Mouse (Mus musculus) c-Kit-negative CD71-positive TER-119-positive erythroid progenitor cells, embryonic 14.5 days (primary cell): ENCODE measurements around the gene Gm43518.

Source experiments
- DNase-seq: peaks from one replicate; pipeline ENCODE4 v3.0.0-alpha.2; 2013; ENCODE audit warnings: low read depth, low spot score

Gm43518 gene

DNA sequence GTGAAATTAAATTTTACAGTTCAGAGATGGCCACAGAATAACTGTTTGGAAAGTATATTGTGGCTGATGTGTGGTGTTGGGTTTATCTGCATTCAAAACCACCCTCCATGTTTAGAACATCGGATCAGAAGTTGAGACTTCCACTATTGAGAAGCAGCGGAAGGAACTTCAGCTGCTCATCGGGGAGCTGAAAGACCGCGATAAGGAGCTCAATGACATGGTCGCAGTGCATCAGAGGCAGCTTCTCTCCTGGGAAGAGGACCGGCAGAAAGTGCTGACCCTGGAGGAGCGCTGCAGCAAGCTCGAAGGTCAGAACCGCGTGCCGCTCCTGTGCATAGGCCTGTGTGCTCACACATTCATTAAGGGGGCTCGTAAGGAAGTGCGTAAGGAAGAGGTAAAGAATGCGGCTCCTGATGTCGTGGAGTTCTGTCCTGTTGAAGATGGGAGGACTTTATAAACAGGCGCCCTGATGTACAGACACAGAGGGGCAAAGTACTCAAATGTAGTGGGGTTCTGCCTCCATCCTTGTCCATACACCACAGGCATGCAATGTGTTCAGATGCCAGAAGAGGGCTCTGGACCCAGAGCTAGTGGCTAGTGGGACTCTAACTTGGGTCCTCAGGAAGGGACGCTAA is 6.9 kb downstream of the Gm43518 start:
- peak; percentile 33 for DNase-seq

GRCm38 (mm10) chr5:123935931-123936330 is 8.7 kb downstream of the Gm43518 start:
- no peak for DNase-seq

DNA sequence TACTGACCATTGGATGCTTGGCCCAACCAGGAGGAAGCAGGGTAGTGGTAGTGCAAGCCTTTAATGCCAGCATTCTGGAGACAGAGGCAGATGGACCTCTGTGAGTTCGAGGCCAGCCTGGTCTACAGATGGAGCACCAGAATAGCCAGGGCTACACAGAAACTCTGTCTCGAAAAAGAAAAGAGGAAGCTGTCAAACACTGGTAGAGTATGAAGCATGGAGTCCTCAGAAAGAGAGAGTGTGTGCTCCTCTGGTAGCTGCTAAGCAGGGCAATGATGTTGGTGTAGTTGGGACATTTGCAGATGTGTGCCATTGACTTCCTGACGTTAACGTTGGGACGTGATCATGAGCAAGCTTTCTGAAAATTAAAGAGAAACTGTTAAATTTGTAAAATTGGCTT is 11.3 kb downstream of the Gm43518 start:
- DNase-seq: no peak

- no peak for DNase-seq
Observed at GRCm38 (mm10) chr5:123946546-123946945, 19.3 kb downstream of the Gm43518 start.

- peak; percentile 59 for DNase-seq
Observed at GRCm38 (mm10) chr5:123947041-123947761, 20.0 kb downstream of the Gm43518 start.

DNA sequence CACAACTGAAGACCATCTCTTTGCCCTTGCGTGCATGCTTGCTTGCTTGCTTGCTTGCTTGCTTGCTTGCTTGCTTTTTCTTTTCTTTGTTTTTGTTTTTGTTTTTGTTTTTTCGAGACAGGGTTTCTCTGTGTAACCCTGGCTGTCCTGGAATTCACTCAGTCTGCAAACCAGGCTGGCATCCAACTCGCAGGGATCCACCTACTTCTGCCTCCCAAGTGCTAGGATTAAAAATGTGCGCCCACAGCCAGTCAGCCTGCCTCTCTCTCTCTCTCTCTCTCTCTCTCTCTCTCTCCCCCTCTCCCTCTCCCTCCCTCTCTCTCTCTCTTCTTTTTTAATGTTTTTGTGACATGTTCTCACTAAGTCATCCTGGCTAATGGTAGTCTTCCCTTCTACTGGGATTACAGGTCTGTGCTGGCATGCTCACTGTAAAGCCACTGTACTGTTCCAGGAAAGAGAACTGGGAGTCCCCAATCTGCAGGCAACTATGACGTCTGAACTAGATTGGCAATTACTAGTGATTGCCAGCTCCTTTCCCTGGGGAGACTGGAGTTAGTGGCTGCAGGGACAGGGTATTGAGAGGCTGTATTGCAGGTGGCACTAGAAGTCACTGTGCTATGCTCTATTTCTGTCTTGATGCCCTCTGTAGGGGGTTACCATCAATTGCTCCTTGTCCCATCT is 25.3 kb downstream of the Gm43518 start:
- no peak for DNase-seq

GRCm38 (mm10) chr5:123957213-123957612 is 30.0 kb downstream of the Gm43518 start:
- no peak for DNase-seq

DNA sequence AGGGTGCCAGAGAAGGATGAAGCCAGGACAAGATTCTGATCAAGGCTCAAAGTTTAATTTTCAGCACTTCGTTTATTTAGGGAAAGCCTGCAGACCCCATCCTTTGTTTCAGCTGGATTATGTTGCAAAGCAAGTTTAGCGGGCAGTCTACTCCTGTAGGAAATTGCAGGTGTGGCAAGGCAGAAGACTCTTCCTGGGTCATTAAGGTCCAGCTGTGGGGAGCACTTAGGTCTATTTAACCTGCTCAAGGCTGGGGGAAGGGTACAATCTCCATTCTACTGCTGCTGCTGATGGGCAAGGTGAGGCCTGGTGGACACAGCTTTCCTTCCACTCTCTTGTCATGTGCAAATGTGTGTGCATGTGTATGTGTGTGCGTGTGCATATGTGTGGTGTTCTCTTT is 31.8 kb downstream of the Gm43518 start:
- DNase-seq: no peak

GRCm38 (mm10) chr5:123960129-123960528 is 32.9 kb downstream of the Gm43518 start:
- DNase-seq: no peak

- DNase-seq: no peak
Observed at GRCm38 (mm10) chr5:123961046-123961445, 33.8 kb downstream of the Gm43518 start.

DNA sequence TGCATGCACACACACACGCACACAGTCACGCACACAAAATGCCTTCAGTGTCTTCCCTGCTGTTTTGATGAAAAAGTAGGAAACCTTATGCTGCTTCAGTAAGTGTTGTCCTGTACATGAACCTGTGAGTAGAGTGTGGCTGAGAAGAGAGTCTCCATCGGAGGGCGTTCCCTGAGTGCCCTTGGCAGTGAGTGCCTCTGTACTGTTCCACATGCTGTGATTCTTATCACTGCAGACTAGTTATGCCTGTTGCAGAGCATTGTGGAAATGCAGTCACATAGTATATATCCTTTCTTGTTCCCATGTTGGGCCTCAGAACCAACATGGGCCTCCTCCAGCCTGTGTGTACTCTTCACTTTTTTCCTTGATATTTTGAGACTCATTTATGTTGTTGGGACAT is 37.0 kb downstream of the Gm43518 start:
- DNase-seq: no peak

DNA sequence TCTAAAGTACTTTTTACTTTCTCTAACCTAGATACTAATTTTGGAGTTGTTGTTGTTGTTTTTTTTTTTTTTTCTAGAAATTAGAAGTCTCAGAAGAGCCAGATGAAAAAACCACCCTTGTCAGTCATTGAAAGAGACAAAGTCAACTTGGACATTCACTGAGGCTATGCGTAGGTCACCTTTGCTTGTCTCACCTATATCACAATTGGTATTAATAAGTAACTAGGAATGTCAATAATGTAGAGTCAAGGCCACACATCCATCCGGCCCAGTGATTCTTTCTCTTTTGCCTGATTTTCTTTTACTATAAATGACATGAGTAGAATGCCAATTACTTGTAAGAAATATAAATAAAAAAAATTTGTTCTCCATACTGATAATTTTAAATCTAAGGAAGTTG is 39.5 kb downstream of the Gm43518 start:
- no peak for DNase-seq

DNA sequence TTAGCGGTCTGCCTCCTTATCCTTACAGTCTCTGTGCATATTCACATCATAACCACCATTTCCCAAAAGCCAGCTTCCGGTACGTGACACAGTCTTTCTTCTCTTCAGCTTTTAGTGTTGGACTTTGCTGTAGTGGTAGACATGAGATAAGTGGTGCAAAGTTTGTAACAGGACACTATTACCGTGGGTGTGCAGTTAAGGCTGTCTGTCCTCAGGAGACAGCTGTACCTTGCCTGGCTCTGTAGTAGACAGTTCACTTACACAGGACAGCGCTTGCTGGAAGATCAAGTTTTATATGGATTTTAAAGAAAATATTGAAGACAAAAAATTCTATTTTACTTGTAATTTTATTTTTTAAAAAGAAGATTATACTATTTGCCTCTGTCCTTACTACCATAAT is 41.2 kb downstream of the Gm43518 start:
- no peak for DNase-seq

- no peak for DNase-seq
Observed at GRCm38 (mm10) chr5:123969216-123969615, 42.0 kb downstream of the Gm43518 start.

GRCm38 (mm10) chr5:123970576-123970975 is 43.4 kb downstream of the Gm43518 start:
- no peak for DNase-seq

- DNase-seq: no peak
Observed at GRCm38 (mm10) chr5:123972453-123972852, 45.2 kb downstream of the Gm43518 start.

- DNase-seq: peak; percentile 30
Observed at GRCm38 (mm10) chr5:123973299-123974178, 46.3 kb downstream of the Gm43518 start, which contains the start of gene Hip1r. Gene Hip1r, plus strand, starts transcription at chr5:123973628.

DNA sequence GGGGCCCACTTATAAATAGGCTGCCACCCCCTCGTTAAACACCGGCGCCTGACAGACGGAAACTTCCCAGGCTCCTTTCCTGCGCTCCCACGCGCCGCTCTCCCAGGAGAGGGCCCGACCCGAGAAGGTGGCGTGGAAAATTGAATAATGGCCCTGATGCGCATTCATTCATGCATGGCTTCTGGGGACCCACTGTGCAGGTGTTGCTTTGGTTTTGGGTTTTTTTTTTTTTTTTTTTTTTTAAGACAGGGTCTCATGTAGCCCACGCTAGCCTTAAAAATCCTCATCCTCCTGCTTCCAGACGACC is 46.9 kb downstream of the Gm43518 start:
- DNase-seq: no peak

- no peak for DNase-seq
Observed at GRCm38 (mm10) chr5:123974616-123975111, 47.4 kb downstream of the Gm43518 start.

- DNase-seq: no peak
Observed at GRCm38 (mm10) chr5:123975668-123976180, 48.5 kb downstream of the Gm43518 start.

DNA sequence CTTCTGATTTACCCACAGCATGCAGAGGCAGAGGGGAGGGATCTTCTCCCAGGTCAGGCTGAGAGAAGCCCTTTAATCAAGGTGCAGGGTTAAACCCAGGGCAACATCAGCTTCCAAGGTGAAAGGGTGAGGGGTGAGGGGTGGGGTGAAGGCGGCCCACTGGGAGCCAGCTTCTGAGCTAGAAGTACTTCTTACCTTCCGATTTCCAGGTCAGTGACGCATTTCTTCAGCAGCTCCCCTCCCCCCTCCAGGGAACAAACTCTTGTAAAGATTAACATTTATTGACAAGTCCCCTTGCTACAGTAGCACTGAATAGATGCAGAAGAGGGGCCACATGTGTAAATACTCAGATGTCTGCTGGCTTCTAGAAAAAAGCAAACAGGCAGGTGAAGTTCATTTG is 50.0 kb downstream of the Gm43518 start:
- DNase-seq: no peak

- no peak for DNase-seq
Observed at GRCm38 (mm10) chr5:123978131-123978530, 50.9 kb downstream of the Gm43518 start.
